Mouse (Mus musculus) common myeloid progenitor, adult 5-6 weeks (primary cell): ENCODE measurements around the gene Olfr747. TPM values are rescaled to one million over a fixed set of nuclear protein-coding genes. Genes with fewer than 3 reads are reported as not detected.
"Not testable (repeated sequence)": the region's sequence is repeated elsewhere in the genome, so short reads cannot be mapped to it uniquely, and the experiment has no call there.

ENCODE experiments used
- ATAC-seq: replicated peaks from 2 replicates; pipeline ENCODE4 v1.8.0; 2016; ENCODE audit warnings: low read depth, mild to moderate bottlenecking, moderate TSS enrichment, inconsistent platforms; ENCODE audit not compliant: poor library complexity, severe bottlenecking
- total RNA-seq: library from RNA; stranded (forward); fragments of 200-1000, 187-1606 nt; gene quantifications from 2 replicates; pipeline ENCODE4 v1.2.3, GENCODE M21; 2017

The Olfr747 gene
- not detected in 2 replicates for total RNA-seq

DNA sequence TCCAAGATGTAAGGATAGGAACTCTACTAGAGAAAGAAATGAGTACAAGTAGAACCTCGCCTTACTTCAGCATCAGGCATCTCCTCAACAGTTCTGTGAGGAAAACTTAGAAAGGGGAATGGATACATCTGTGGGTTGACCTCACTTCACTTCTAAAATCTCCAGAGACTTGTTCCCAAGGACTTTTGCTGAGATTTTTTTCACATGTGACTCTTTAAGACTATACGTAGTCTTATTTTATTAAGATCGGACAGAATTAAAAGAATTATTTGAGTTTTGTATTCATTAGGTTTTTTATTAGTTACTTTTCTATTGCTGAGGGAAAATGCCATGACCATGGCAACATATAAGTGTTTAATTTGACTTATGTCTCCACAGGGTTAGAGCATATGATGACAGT, at the start of gene Olfr747:
Gene Olfr747, minus strand, starts transcription at position 101 of the 400 bp plus-strand sequence.
- ATAC-seq: no peak

DNA sequence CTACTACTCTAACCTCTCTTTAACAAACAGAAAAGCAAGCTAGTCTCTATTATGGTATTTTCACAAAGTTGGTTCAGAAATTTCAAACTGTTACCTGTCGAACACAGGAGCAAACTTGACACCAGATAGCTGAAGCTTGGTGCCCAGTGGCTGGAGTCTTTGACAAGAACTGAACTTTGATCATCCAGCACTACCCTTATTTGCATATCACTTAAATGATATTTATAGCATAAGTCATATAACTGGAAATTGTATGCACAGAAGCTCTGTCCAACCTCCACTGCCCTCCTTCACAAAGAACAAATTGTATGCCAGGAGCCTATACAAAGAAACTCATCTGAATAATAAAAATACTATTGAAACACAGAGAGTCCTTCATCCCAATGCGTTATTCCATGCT, 48.6 kb upstream of the Olfr747 start:
- ATAC-seq: no peak

DNA sequence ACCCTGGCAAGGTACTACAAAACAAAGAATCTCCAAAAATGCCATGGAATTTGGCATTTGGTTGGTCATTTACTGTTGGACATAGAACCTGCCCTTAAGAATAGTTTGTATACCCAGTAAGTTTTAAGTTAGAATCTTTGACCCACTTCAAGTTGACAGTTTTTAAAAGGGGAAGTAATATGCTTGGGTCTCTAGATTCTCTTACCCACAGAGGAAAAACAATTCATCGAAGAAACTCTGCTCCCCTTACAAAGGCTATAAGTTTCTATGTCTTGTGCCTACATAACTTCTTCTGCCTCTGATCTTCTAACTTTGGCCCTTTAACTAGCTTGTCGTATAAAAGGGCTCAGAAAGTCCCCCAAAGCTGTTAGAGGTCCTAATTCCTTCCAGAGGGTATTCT, 47.3 kb upstream of the Olfr747 start:
- ATAC-seq: peak; percentile 54; the same call in 1 of the 2 replicates

DNA sequence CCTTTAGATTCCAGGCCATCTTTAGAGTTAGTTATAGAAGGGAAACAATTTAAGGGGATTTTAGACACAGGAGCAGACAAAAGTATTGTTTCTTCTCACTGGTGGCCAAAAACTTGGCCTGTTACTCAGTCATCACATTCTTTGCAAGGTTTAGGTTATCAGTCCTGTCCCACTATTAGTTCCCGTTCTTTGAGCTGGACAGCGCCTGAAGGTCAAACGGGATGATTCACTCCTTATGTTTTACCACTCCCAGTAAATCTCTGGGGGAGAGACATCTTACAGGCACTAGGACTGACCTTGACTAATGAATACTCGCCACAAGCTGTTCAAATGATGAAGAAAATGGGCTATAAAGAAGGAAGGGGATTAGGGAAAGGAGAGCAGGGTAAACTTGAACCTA, 29.4 kb upstream of the Olfr747 start:
- ATAC-seq: not testable (repeated sequence)

DNA sequence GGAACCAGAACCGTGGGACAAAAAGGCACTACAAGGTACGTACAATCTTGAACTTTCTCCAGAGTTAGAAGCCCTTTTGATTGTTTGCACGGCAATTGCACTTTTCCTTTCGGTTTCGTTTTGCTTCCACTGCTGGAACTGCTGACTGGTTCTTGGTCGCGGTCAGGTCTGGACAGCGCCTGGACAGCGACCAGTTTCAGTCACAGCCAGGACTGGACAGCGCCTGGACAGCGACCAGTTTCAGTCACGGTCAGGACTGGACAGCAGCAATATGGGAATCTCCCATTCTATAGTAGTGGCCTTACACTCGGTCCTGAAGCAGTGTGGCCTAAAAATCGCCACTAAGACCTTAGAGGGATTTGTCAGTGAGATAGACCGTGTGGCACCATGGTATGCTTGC, 26.9 kb upstream of the Olfr747 start:
- not testable (repeated sequence) for ATAC-seq

DNA sequence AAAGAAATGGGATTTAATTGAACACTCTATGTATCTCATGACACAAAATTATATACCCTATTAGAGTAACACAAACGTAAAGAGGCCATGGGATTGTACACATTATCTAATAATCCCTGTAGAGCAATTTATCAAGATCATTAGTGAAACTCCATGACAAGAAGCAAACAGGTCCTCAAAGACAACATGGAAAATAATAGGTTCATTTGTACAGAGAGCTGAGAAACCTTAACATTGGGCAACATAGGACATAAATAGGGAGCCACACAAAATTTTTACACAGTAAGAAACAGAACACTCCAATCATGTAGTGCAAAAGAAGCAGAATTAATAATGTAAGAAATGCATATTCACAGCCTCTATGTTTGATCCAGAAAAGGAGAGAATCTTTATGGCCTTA, 14.1 kb upstream of the Olfr747 start, which contains the start of gene Olfr748:
Gene Olfr748, plus strand, starts transcription at position 301 of the 400 bp plus-strand sequence.
- ATAC-seq: no peak

DNA sequence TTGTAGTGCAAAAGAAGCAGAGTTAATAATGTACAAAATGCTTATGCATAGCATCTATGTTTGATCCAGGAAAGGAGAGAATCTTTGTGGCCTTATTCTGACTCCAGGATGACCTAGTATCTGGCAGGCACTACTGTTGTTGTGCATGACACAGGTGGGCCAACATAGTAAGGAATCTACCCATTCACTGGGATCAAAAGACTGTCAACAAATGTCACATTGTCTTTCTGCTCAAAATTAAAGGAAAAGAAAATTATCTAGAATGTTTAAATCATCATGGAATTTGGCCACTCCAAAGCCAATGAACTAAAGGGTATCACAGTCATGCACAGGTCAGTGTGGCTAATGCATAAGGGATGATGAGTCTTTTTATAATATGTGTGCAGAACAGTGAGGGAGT, 46.2 kb downstream of the Olfr747 start, which contains the start of gene Olfr746:
Gene Olfr746, plus strand, starts transcription at position 301 of the 400 bp plus-strand sequence.
- no peak for ATAC-seq

DNA sequence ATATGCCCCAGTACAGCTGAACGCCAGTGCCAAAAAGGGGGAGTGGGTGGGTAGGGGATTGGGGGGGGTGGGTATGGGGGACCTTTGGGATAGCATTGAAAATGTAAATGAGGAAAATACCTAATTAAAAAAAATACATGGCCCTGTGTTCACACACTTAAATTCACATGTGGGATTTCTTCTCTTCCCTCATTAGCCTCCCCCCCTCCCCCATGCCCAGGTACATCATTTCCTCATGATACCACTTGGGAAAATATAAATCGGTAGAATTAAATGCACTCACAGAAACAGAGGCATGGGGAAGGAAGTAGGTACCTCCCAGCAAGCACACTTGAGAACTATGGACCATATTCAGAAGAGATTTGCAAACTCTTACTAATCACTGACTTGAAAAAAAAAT, 53.9 kb downstream of the Olfr747 start, which contains the start of gene Olfr745:
Gene Olfr745, plus strand, starts transcription at position 301 of the 400 bp plus-strand sequence.
- no peak for ATAC-seq

Other genes with a start within 250 kb of the Olfr747 start
- gene Olfr740, start 247.7 kb downstream of the Olfr747 start, total RNA-seq: not detected in 2 replicates
- gene Olfr741, start 220.5 kb downstream of the Olfr747 start, total RNA-seq: not detected in 2 replicates
- gene Olfr742, start 189.6 kb downstream of the Olfr747 start, total RNA-seq: not detected in 2 replicates
- gene Olfr743, start 171.4 kb downstream of the Olfr747 start, total RNA-seq: not detected in 2 replicates
- not detected in 2 replicates for gene Olfr744, start 78.3 kb downstream of the Olfr747 start, total RNA-seq
- not detected in 2 replicates for gene Olfr745, start 53.8 kb downstream of the Olfr747 start, total RNA-seq
- gene Olfr746, start 46.1 kb downstream of the Olfr747 start, total RNA-seq: not detected in 2 replicates
- gene Olfr748, start 14.2 kb upstream of the Olfr747 start, total RNA-seq: not detected in 2 replicates
- not detected in 2 replicates for gene Olfr749, start 51.9 kb upstream of the Olfr747 start, total RNA-seq
- 34.8 and 38.3 TPM in 2 replicates for gene Ttc5, start 92.3 kb upstream of the Olfr747 start, total RNA-seq
- gene Ccnb1ip1, start 114.5 kb upstream of the Olfr747 start, total RNA-seq: not detected in 2 replicates
- 79.1 and 92.3 TPM in 2 replicates for gene Parp2, start 114.6 kb upstream of the Olfr747 start, total RNA-seq
- gene Tep1, start 177.4 kb upstream of the Olfr747 start, total RNA-seq: 12.7 and 19.3 TPM in 2 replicates
- 0.32 TPM in 1 of 2 replicates, not detected in the other for gene Klhl33, start 204.3 kb upstream of the Olfr747 start, total RNA-seq
- gene Osgep, start 231.7 kb upstream of the Olfr747 start, total RNA-seq: 110 and 124 TPM in 2 replicates
- gene Apex1, start 231.8 kb upstream of the Olfr747 start, total RNA-seq: 206 and 222 TPM in 2 replicates
- 15.6 and 17.3 TPM in 2 replicates for gene Pip4p1, start 237.7 kb upstream of the Olfr747 start, total RNA-seq
- gene Pnp, start 237.9 kb upstream of the Olfr747 start, total RNA-seq: 144 and 156 TPM in 2 replicates